Mouse (Mus musculus) heart, postnatal 0 days (tissue): Measurements from ENCODE around the gene Mrpl38.

Source experiments
- CTCF ChIP-seq: IDR thresholded peaks from 2 replicates; pipeline ENCODE4 v1.5.1; 2016; ENCODE audit warnings: antibody characterized with exemption, control low read depth, low read depth
- EP300 ChIP-seq: IDR thresholded peaks from 2 replicates; pipeline ENCODE4 v1.6.1; 2016; ENCODE audit warnings: antibody characterized with exemption, low read depth

- TF ChIP-seq CTCF (no peak), EP300 (no peak)
Observed at GRCm38 (mm10) chr11:116134171-116134570, 4.5 kb downstream of the Mrpl38 start.
